Mouse (Mus musculus) liver, embryonic 14.5 days (tissue): Measurements from ENCODE around the gene Dynlt1a. TPM values are rescaled to one million over a fixed set of nuclear protein-coding genes. Genes with fewer than 3 reads are reported as not detected.
A peak's percentile ranks its signal among the peaks of the same experiment; 100 is the strongest.
"Not testable (repeated sequence)": the region's sequence is repeated elsewhere in the genome, so short reads cannot be mapped to it uniquely, and the experiment has no call there.

Experiments
- ATAC-seq: fragments of 200-750 bp; cut with Nextera tagmentation; 2 replicates; pipeline ENCODE4 v1.8.0; 2017; ENCODE audit warnings: moderate number of reproducible peaks, mild to moderate bottlenecking, moderate library complexity; ENCODE audit not compliant: insufficient read depth
- DNase-seq, 3 experiments: peaks; one replicate each; pipeline ENCODE4 v3.0.0-alpha.2; 2012 to 2013; ENCODE audit warnings: low read depth in 3 of 3, low spot score in 3 of 3
- H3K27ac ChIP-seq: fragments of 300-500 bp; sonication (generic); 2 replicates; pipeline ENCODE4 v1.5.1; 2014; ENCODE audit warnings: moderate library complexity, mild to moderate bottlenecking, control low read depth, inconsistent platforms
- H3K27me3 ChIP-seq: fragments of 300-500 bp; sonication (generic); 2 replicates; pipeline ENCODE4 v1.6.1; 2014; ENCODE audit warnings: mild to moderate bottlenecking, low read length, moderate library complexity; ENCODE audit not compliant: control insufficient read depth, insufficient read depth
- H3K36me3 ChIP-seq: fragments of 300-500 bp; sonication (generic); replicated peaks from 2 replicates; pipeline ENCODE4 v1.6.1; 2014; ENCODE audit warnings: low read depth; ENCODE audit not compliant: control insufficient read depth, insufficient read depth
- H3K4me1 ChIP-seq, 2 experiments: fragments of 200-500 bp in 1 of 2; fragments of 300-500 bp in 1 of 2; sonication (generic) in 1 of 2; replicated peaks; 2 replicates each; pipeline ENCODE4 v1.6.1; 2012 to 2014; ENCODE audit warnings: antibody characterized with exemption in 1 of 2, inconsistent platforms in 1 of 2, low read length in 1 of 2; ENCODE audit not compliant: control insufficient read depth in 2 of 2, insufficient read depth in 2 of 2
- H3K4me2 ChIP-seq: fragments of 300-500 bp; sonication (generic); 2 replicates; pipeline ENCODE4 v1.6.1; 2014; ENCODE audit warnings: low read depth, mild to moderate bottlenecking, control low read depth, moderate library complexity
- H3K4me3 ChIP-seq, 2 experiments: fragments of 200-500 bp in 1 of 2; fragments of 300-500 bp in 1 of 2; sonication (generic) in 1 of 2; 2 replicates each; pipeline ENCODE4 v1.5.1; 2012 to 2014; ENCODE audit warnings: low read depth in 2 of 2, low read length in 2 of 2, mild to moderate bottlenecking in 2 of 2, control low read depth in 1 of 2, inconsistent platforms in 1 of 2, moderate library complexity in 1 of 2; ENCODE audit not compliant: insufficient read depth in 1 of 2
- H3K9ac ChIP-seq: fragments of 300-500 bp; sonication (generic); replicated peaks from 2 replicates; pipeline ENCODE4 v1.6.1; 2014; ENCODE audit warnings: mild to moderate bottlenecking, control low read depth, moderate library complexity
- H3K9me3 ChIP-seq: fragments of 300-500 bp; sonication (generic); 2 replicates; pipeline ENCODE4 v1.6.1; 2016; ENCODE audit warnings: low read length, mixed read lengths; ENCODE audit not compliant: control insufficient read depth
- WGBS: fragments of 180-500 bp; shearing (Covaris S2); extraction: QIAGEN DNeasy Blood & Tissue Kit; methylation state at CpG from one replicate; pipeline ENCODE4 v1.1.7; 2014; ENCODE audit not compliant: insufficient replicate concordance; 5-methylcytosine and 5-hydroxymethylcytosine counted together
- polyA plus RNA-seq, 2 experiments: library from polyadenylated mRNA; depleted of rRNA in 1 of 2; stranded (reverse) in 1 of 2; unstranded in 1 of 2; fragments of >200 nt; fragmentation: Nextera tagmentation in 1 of 2; extraction: Ambion mirVana in 1 of 2; gene quantifications; 2 replicates each; pipeline versions ENCODE4 v1.2.1 to v1.2.3; 2012 to 2014

Gene Dynlt1a
- polyA plus RNA-seq, 2 experiments = 6.4 to 7.2 TPM

DNA sequence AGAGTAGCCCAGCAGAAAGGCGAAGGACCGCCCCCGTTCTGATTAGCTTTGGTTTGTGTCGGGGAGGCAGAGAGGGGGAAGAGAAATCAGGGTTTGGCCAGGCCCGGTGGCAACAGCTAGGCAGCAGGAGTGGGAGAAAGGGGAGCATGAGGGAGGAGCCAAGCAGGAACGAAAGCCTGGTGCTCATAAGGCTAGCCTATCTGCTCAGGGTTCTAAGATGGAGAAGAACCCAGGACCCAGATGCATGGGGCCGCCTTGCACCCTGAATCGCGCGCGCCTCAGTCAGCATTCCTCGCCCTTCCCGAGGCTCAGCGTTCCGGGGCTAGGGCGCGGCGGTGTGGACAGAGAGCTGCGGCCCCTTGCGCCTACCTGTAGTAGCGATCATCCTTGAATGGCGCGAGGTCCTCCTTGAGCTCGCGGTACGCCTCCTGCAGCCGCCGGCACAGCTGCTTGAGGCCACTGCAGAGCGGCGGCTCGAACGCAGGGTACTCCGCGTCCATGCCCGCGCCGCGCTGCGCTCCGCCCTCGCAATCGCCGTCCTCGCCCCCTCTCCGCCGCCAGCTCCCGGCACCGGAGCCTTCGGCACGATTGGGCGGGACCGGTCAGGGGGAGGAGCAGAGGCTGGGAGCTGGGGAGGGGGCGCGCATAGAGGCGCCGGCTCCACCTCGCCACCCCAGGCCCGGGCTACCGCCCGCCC lies 3.9 kb upstream of the Dynlt1a start:
- H3K36me3 ChIP-seq, H3K27me3 ChIP-seq, H3K4me1 ChIP-seq, H3K4me3 ChIP-seq, H3K4me2 ChIP-seq, H3K9me3 ChIP-seq, H3K9ac ChIP-seq, DNase-seq, ATAC-seq, H3K27ac ChIP-seq: not testable (repeated sequence)
- 2% methylated on average over 16 of the region's 60 CpGs for WGBS

DNA sequence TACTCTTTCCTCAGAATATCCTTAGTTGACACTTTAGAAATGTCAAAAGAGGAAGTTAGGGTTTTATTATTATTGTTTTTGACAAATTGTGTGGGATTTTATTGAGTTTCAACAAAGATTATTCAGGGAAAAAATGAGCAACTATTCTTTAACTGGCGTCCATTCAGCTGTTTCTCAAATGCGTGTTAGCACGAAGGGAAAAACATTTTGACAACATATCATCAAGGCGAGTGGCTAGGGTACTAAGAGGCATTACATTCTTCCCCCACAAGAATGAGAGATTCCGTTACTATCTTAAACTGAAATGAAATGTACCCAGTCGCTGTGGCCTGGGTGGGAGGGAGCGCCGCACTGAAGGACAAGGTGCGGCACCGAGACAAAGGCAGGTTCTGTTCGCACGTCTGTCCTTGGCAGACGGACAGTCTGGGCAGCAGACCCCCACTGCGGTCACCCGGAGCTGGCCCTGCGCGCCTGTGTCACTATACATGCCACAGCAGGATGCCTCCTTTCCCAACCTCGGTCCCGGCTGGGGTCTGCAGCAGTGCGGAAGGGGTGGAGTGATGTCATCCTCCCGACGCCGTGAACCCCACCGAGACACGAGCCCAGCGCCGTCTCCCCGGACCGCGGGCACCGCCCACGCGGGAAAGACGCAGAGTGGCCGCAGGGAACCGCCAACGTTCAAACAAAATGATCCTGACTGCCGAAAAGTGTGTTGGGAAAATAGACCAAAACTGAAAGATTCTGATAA lies 747 bp downstream of the Dynlt1a start:
- not testable (repeated sequence) for H3K9me3 ChIP-seq, H3K36me3 ChIP-seq, H3K27me3 ChIP-seq, DNase-seq, H3K27ac ChIP-seq, H3K4me1 ChIP-seq
- H3K9ac ChIP-seq = peak overlapping the region; percentile 43
- peak overlapping the region; percentile 56 to 59 for H3K4me3 ChIP-seq
- peak overlapping the region; percentile 63 for H3K4me2 ChIP-seq
- peak; percentile 63; the same call in 1 of the 2 replicates for ATAC-seq
- 1% methylated on average over 37 of the region's 38 CpGs for WGBS

DNA sequence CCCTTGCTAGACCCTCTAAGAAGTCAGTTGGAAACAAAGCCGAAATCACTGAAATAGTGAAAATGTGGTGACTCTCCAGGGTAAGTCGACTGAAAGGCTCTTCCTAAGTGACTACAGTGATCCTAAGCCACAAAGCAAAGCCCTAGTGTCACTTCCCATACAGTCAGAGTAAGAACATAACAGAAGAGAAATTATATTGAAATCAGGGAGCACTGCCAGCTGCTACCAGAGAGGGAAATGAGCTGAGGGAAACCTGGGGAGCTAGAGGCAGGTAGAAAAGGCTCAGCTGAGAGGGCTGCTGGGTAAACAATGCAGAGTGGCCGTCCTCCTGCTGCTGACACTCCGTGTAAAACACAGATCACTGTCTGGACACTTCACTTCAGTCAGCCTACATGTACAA lies 1.6 kb downstream of the Dynlt1a start:
- H3K4me1 ChIP-seq, ATAC-seq, H3K4me2 ChIP-seq, H3K4me3 ChIP-seq, H3K9me3 ChIP-seq, H3K9ac ChIP-seq, H3K27ac ChIP-seq, H3K36me3 ChIP-seq, DNase-seq, H3K27me3 ChIP-seq: not testable (repeated sequence)
- 15% methylated on average over 2 of the region's 4 CpGs for whole genome bisulfite sequencing

DNA sequence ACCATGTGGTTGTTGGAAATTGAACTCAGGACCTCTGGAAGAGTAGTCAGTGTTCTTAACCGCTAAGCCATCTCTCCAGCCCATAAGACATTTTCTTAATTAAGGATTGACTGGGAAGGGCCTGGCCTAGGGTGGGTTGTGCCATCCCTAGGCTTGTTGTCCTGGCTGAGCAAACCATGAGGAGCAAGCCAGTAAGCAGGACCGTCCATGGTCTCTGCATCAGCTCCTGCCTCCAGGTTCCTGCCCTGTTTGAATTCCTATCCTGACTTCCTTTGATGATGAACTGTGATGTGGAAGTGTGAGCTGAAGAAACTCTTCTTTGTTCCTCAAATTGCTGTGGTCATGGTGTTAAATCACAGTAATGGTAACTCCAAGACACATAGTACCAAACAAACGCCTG lies 2.8 kb downstream of the Dynlt1a start:
- H3K36me3 ChIP-seq, H3K27ac ChIP-seq, H3K4me1 ChIP-seq, H3K27me3 ChIP-seq, DNase-seq, H3K4me2 ChIP-seq, H3K9me3 ChIP-seq, H3K4me3 ChIP-seq, ATAC-seq, H3K9ac ChIP-seq: not testable (repeated sequence)
- 61% methylated on average over 2 of the region's 3 CpGs for WGBS

DNA sequence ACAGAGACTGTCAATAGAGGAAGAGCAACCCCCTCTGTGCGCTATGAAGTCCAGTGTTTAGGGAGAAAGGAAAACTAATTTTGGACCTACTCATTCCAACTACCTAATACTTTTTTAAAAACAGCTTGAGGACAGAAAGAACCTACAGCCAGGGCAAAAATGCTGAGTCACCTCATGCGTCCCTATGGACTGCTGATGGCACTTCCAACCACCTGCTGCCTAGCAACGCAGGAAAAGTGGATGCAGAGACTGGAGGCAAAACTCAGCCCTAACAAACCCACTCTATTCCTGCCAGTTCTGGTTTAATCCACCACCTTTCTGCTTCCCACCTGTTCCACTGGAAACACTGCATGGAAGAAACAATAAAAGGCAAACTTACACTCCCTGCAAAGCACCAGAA lies 4.5 kb downstream of the Dynlt1a start:
- WGBS = 67% methylated on average over 3 of the region's 3 CpGs
- H3K36me3 ChIP-seq = not testable (repeated sequence)

DNA sequence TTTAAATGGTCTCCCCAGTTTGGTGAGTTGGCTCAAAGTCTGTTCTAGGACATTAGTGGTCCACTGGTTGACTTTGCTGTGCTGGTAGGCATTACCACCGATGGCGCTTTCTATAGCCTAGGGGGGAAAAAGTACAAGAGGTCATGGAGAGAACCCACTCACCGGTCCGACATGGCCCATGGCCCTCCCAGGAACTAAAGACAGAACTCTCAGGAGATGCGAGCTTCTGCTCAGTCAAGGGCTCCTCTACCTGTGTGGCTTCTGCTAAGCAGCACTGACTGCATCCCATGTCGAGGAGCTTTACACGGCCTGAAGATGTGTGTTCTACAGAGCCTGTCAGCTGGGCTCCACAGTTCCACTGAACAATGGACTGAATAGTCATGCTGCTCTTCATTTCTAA lies 5.6 kb downstream of the Dynlt1a start:
- H3K36me3 ChIP-seq, H3K9me3 ChIP-seq, ATAC-seq, H3K4me2 ChIP-seq, H3K9ac ChIP-seq, DNase-seq, H3K4me1 ChIP-seq, H3K4me3 ChIP-seq, H3K27me3 ChIP-seq, H3K27ac ChIP-seq: not testable (repeated sequence)
- 83% methylated on average over 7 of the region's 7 CpGs for WGBS

More for the DNA sequence above, 4.5 kb downstream of the Dynlt1a start:
- not testable (repeated sequence) for ATAC-seq, H3K4me1 ChIP-seq, H3K27me3 ChIP-seq, H3K4me3 ChIP-seq, H3K27ac ChIP-seq, H3K4me2 ChIP-seq, H3K9me3 ChIP-seq, DNase-seq, H3K9ac ChIP-seq

DNA sequence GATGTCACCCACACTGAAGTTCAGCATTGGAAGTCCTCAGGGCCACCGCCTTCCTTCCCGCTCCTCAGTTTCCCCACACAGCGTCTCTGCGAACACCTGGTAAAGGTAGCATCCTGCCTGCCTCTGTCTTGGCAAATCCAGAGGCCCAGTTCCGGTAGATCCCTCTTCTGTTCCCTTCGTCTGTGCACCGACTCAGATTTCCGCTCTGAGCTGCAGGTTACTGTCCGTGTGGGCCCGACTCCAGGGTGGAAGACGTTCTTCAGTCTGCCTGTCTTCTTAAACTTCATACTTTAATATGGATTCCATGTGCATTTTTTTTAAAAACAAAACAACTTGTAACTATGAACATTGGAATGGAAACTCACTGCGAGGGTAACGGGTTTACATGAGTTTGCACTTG lies 10.8 kb downstream of the Dynlt1a start:
- not testable (repeated sequence) for H3K4me3 ChIP-seq, H3K36me3 ChIP-seq, H3K4me1 ChIP-seq, ATAC-seq, H3K27me3 ChIP-seq, H3K4me2 ChIP-seq, H3K9ac ChIP-seq, DNase-seq, H3K9me3 ChIP-seq, H3K27ac ChIP-seq
- WGBS = 78% methylated on average over 9 of the region's 13 CpGs

DNA sequence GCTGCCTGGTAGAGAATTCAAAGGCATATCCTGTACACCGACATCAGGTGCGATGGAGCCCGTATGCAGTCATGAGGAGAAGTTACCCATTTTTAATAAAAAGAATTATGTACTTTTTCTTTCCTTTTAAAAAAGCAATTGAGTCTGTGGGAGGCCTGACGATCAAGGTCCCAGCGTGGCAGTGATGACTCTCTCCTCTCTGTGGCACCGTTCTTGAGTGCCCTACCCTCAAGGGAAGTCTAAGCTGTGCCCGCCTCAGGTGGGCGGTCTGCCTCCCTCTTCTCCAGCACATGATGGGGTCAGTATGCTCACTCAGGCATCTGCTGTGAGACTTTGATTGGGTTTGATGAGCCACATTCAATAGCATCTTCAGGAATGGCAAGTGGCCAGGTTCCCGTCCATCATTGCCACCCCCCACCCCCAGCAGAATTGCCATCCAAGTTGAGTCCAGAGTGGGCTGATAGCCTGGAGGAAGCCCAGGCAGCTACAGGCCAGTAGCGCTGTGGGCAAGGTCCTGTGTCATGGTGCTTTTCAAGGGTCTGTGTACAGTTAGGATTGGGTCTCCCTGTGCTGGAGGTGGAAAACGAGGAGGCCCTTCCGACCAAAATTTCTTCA lies 11.5 kb downstream of the Dynlt1a start:
- not testable (repeated sequence) for H3K9me3 ChIP-seq, H3K4me2 ChIP-seq, DNase-seq, ATAC-seq, H3K27ac ChIP-seq, H3K36me3 ChIP-seq, H3K9ac ChIP-seq, H3K4me1 ChIP-seq, H3K4me3 ChIP-seq, H3K27me3 ChIP-seq
- 71% methylated on average over 10 of the region's 12 CpGs for WGBS
